Mouse (Mus musculus) heart, embryonic 14.5 days (tissue): ENCODE results near the gene Rnf19b. TPM values are rescaled to one million over a fixed set of nuclear protein-coding genes. Genes with fewer than 3 reads are reported as not detected.
A peak's percentile ranks its signal among the peaks of the same experiment; 100 is the strongest.

Source experiments
- ATAC-seq: fragments of 200-750 bp; cut with Nextera tagmentation; 2 replicates; pipeline ENCODE4 v1.8.0; 2017; ENCODE audit warnings: low read depth, moderate TSS enrichment; ENCODE audit not compliant: insufficient number of reproducible peaks, insufficient read depth, low FRiP score
- H3K27ac ChIP-seq, 2 experiments: fragments of 200-500 bp in 1 of 2; fragments of 300-500 bp in 1 of 2; sonication (generic) in 1 of 2; replicated peaks in 1 of 2; 2 replicates each; pipeline ENCODE4 v1.5.1; 2012 to 2014; ENCODE audit warnings: low read depth in 2 of 2, low read length in 2 of 2, control low read depth in 1 of 2, mild to moderate bottlenecking in 1 of 2, mixed read lengths in 1 of 2; ENCODE audit not compliant: control insufficient read depth in 1 of 2, insufficient read depth in 1 of 2
- H3K27me3 ChIP-seq: fragments of 300-500 bp; sonication (generic); 2 replicates; pipeline ENCODE4 v1.6.1; 2014; ENCODE audit warnings: mild to moderate bottlenecking, low read length, control low read depth; ENCODE audit not compliant: control insufficient read depth, insufficient read depth
- H3K36me3 ChIP-seq: fragments of 300-500 bp; sonication (generic); 2 replicates; pipeline ENCODE4 v1.6.1; 2014; ENCODE audit warnings: mild to moderate bottlenecking, control low read depth, low read length, mixed read lengths; ENCODE audit not compliant: control insufficient read depth, insufficient read depth
- H3K4me1 ChIP-seq, 2 experiments: fragments of 200-500 bp in 1 of 2; fragments of 300-500 bp in 1 of 2; sonication (generic) in 1 of 2; 2 replicates each; pipeline ENCODE4 v1.6.1; 2012 to 2014; ENCODE audit warnings: low read length in 2 of 2, control low read depth in 1 of 2, mixed read lengths in 1 of 2; ENCODE audit not compliant: control insufficient read depth in 2 of 2, insufficient read depth in 2 of 2
- H3K4me2 ChIP-seq: fragments of 300-500 bp; sonication (generic); 2 replicates; pipeline ENCODE4 v1.6.1; 2014; ENCODE audit warnings: mild to moderate bottlenecking, low read length
- H3K4me3 ChIP-seq, 2 experiments: fragments of 200-500 bp in 1 of 2; fragments of 300-500 bp in 1 of 2; sonication (generic) in 1 of 2; 2 replicates each; pipeline ENCODE4 v1.5.1; 2012 to 2014; ENCODE audit warnings: low read length in 2 of 2, mild to moderate bottlenecking in 2 of 2, control low read depth in 1 of 2, low read depth in 1 of 2, moderate library complexity in 1 of 2; ENCODE audit not compliant: control insufficient read depth in 1 of 2, insufficient read depth in 1 of 2
- H3K9ac ChIP-seq: fragments of 300-500 bp; sonication (generic); 2 replicates; pipeline ENCODE4 v1.6.1; 2014; ENCODE audit warnings: mild to moderate bottlenecking, low read length
- H3K9me3 ChIP-seq: fragments of 300-500 bp; sonication (generic); 2 replicates; pipeline ENCODE4 v1.6.1; 2016; ENCODE audit warnings: low read length, control low read depth; ENCODE audit not compliant: control insufficient read depth
- WGBS: fragments of 180-500 bp; shearing (Covaris S2); extraction: QIAGEN DNeasy Blood & Tissue Kit; methylation state at CpG from one replicate; pipeline ENCODE4 v1.1.7; 2014; 5-methylcytosine and 5-hydroxymethylcytosine counted together
- polyA plus RNA-seq: library from polyadenylated mRNA; unstranded; fragments of >200 nt; fragmentation: Nextera tagmentation; extraction: Ambion mirVana; gene quantifications from 2 replicates; pipeline ENCODE4 v1.2.1, GENCODE M21; 2014

Rnf19b gene
- polyA plus RNA-seq, 1 experiment from 2014 or later = 9.0 TPM

- Histone ChIP-seq H3K36me3 (no peaks in the 10 kb centered on the region), H3K4me2 (no peak overlapping the region)
Measured at GRCm38 (mm10) chr4:129034706-129035660, 23.1 kb upstream of the Rnf19b start.

GRCm38 (mm10) chr4:129035851-129036445, 22.1 kb upstream of the Rnf19b start:
- no peak overlapping the region for H3K4me2 ChIP-seq
- H3K36me3 ChIP-seq = no peaks in the 10 kb centered on the region
- H3K27ac ChIP-seq = no peak overlapping the region
- H3K9me3 ChIP-seq = 0 out of 2 replicates have a peak, but pooled peaks cover 3% of the 10 kb centered on the region
- 64% methylated on average over 7 of the region's 7 CpGs for WGBS
- peaks cover 24 to 25% of the 10 kb centered on the region in 2 experiments for H3K4me1 ChIP-seq
- no peaks in the 10 kb centered on the region for H3K27me3 ChIP-seq
- no peak overlapping the region for H3K4me3 ChIP-seq
- no peak for ATAC-seq
- H3K9ac ChIP-seq = no peak overlapping the region

More at GRCm38 (mm10) chr4:129034706-129035660, 23.1 kb upstream of the Rnf19b start:
- Histone ChIP-seq H3K9me3 (0 out of 2 replicates have a peak, but pooled peaks cover 3% of the 10 kb centered on the region), H3K27ac (no peak overlapping the region), H3K27me3 (no peaks in the 10 kb centered on the region), H3K9ac (no peak overlapping the region; the same call in 1 of the 2 replicates), H3K4me1 (peaks cover 24 to 25% of the 10 kb centered on the region in 2 experiments), H3K4me3 (no peak overlapping the region)
- ATAC-seq = no peak
- 54% methylated on average over 13 of the region's 13 CpGs for WGBS

GRCm38 (mm10) chr4:129047721-129048421, 10.2 kb upstream of the Rnf19b start:
- Histone ChIP-seq H3K27ac (no peak overlapping the region), H3K9ac (peak overlapping the region; percentile 75), H3K27me3 (peaks cover 30% of the 10 kb centered on the region), H3K4me2 (peak overlapping the region; percentile 98), H3K36me3 (no peaks in the 10 kb centered on the region), H3K4me1 (peaks cover 7 to 14% of the 10 kb centered on the region in 2 experiments), H3K9me3 (no peaks in the 10 kb centered on the region), H3K4me3 (peak overlapping the region; percentile 60 to 66; a peak in 3 of 4 replicates)
- 23% methylated on average over 15 of the region's 15 CpGs for WGBS
- no peak for ATAC-seq

- Histone ChIP-seq H3K4me3 (peak overlapping the region; percentile 60 to 66), H3K27me3 (peaks cover 30% of the 10 kb centered on the region), H3K27ac (peak overlapping the region; percentile 24 to 68), H3K4me1 (peaks cover 7 to 14% of the 10 kb centered on the region in 2 experiments), H3K9me3 (no peaks in the 10 kb centered on the region), H3K36me3 (no peaks in the 10 kb centered on the region), H3K9ac (peak overlapping the region; percentile 75), H3K4me2 (peak overlapping the region; percentile 98)
- whole genome bisulfite sequencing = under 1% methylated on average over 52 of the region's 52 CpGs
- peak; percentile 70 for ATAC-seq
Measured at GRCm38 (mm10) chr4:129048501-129049305, 9.4 kb upstream of the Rnf19b start.

GRCm38 (mm10) chr4:129049306-129050011, 8.6 kb upstream of the Rnf19b start:
- Histone ChIP-seq H3K9me3 (no peaks in the 10 kb centered on the region), H3K4me1 (peaks cover 7 to 14% of the 10 kb centered on the region in 2 experiments), H3K27ac (peak overlapping the region; percentile 24 to 68), H3K27me3 (peaks cover 30% of the 10 kb centered on the region), H3K4me3 (peak overlapping the region; percentile 60 to 66), H3K4me2 (peak overlapping the region; percentile 98), H3K9ac (peak overlapping the region; percentile 75), H3K36me3 (no peaks in the 10 kb centered on the region)
- no peak for ATAC-seq
- WGBS = 5% methylated on average over 23 of the region's 23 CpGs

GRCm38 (mm10) chr4:129050365-129050764, 7.7 kb upstream of the Rnf19b start:
- no peaks in the 10 kb centered on the region for H3K9me3 ChIP-seq
- 76% methylated on average over 4 of the region's 4 CpGs for WGBS
- peaks cover 7 to 14% of the 10 kb centered on the region in 2 experiments for H3K4me1 ChIP-seq
- H3K9ac ChIP-seq = no peak overlapping the region
- no peak overlapping the region for H3K4me2 ChIP-seq
- no peak overlapping the region for H3K4me3 ChIP-seq
- H3K36me3 ChIP-seq = no peaks in the 10 kb centered on the region
- H3K27me3 ChIP-seq = peaks cover 30% of the 10 kb centered on the region
- no peak for ATAC-seq
- no peak overlapping the region for H3K27ac ChIP-seq
